Mouse (Mus musculus): ENCODE measurements at regions not wholly inside any gene's neighbourhood (a gene's known extent, or its start where the extent isn't known, plus 50 kb on each side); places are given as distances from the start of the nearest gene placed in this dataset.

DNA sequence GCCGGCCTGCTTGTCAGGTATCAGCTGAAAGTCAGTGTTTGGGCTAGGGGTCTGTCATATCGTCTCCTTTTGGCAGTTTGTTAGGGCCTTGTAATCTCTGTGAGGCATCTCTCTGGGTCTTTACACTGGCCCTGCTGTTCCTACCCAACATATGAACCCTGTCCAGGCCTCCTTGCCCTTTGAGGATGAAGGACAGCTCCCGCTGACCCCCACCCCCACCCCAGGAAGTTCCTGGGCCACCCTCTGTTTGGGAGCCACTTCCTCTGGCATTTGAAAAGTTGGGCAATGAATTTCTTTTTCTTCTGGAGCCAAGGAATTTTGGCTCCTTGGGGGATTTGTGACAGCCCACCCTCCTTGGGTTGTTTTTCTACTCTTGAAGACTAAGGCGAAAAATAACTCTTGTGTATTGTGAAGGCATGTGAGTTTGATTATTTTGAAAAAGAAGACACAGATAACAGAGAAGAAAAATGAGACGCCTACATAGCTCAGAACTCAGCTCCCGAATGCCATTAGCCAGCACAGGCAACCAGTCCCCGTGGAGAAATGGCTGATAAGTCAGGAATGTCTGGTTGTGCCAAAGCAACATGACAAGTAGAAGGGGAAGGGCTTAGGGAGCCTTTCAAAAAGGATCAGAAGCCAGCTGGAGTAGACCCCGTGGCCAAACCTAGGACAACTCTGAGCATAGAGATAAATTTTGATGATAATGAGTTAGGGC lies 249.5 kb downstream of the Gm49356 start:
- Histone ChIP-seq H3K9me3 (replicated peaks) (no peaks in the 10 kb centered on the region), H3K4me1 (ENCODE audit: insufficient read depth, low read depth, low read length) (peaks cover 13% of the 10 kb centered on the region), H3K27me3 (ENCODE audit: insufficient read depth, low read length) (peaks cover 41% of the 10 kb centered on the region), H3K4me3 (ENCODE audit: low read depth, low read length) (no peak overlapping the region), H3K36me3 (replicated peaks) (no peaks in the 10 kb centered on the region)
- DNase-seq (ENCODE audit: low spot score): no peak
- no peak for ATAC-seq (ENCODE audit: extremely low read depth, insufficient number of reproducible peaks, low FRiP score, poor library complexity, severe bottlenecking)
- TF ChIP-seq GATA1 (IDR thresholded peaks at IDR 0.05; ENCODE audit: borderline replicate concordance, low read length) (no peak), TAL1 (conservative IDR thresholded peaks at IDR 0.05; ENCODE audit: low read depth, low read length) (no peak), CTCF (IDR thresholded peaks at IDR 0.05; ENCODE audit: low read depth, low read length) (no peak), GATA2 (IDR thresholded peaks at IDR 0.05; ENCODE audit: borderline replicate concordance, low read depth, low read length) (no peak), POLR2AphosphoS5 (IDR thresholded peaks at IDR 0.05; ENCODE audit: insufficient replicate concordance, low read depth, low read length) (no peak)

DNA sequence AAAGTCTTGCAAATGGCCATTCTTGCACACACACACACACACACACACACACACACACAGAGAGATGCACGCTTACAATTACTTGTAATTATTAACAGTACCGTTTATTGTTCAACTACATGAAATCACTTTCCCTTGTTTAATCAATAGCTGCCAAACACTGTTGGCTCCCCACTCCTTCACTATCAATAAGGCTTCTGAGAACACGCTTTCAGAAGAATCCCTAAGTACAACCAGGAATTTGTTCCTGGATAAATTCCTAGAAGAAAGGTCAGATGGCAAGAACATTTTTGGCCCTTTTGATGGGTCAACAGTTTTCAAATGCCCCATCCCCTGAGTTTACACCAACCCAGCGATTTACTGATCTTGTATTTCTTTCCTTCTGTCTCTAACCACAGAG lies 252.5 kb downstream of the Gm49356 start:
- ATAC-seq (ENCODE audit: extremely low read depth, insufficient number of reproducible peaks, low FRiP score, poor library complexity, severe bottlenecking) (no peak), DNase-seq (ENCODE audit: low spot score) (no peak)
- no peaks in the 10 kb centered on the region for H3K36me3 ChIP-seq (replicated peaks)
- H3K4me1 ChIP-seq (ENCODE audit: insufficient read depth, low read depth, low read length): peaks cover 40% of the 10 kb centered on the region
- H3K9me3 ChIP-seq (replicated peaks): no peaks in the 10 kb centered on the region
- peaks cover 28% of the 10 kb centered on the region for H3K27me3 ChIP-seq (ENCODE audit: insufficient read depth, low read length)
- H3K4me3 ChIP-seq (ENCODE audit: low read depth, low read length): no peak overlapping the region
- TF ChIP-seq POLR2AphosphoS5 (IDR thresholded peaks at IDR 0.05; ENCODE audit: insufficient replicate concordance, low read depth, low read length) (no peak), GATA2 (IDR thresholded peaks at IDR 0.05; ENCODE audit: borderline replicate concordance, low read depth, low read length) (no peak), GATA1 (IDR thresholded peaks at IDR 0.05; ENCODE audit: borderline replicate concordance, low read length) (no peak), TAL1 (conservative IDR thresholded peaks at IDR 0.05; ENCODE audit: low read depth, low read length) (no peak), CTCF (IDR thresholded peaks at IDR 0.05; ENCODE audit: low read depth, low read length) (no peak)

- DNase-seq (ENCODE audit: low spot score) (no peak), ATAC-seq (ENCODE audit: extremely low read depth, insufficient number of reproducible peaks, low FRiP score, poor library complexity, severe bottlenecking) (no peak)
- H3K36me3 ChIP-seq (replicated peaks): no peaks in the 10 kb centered on the region
- no peaks in the 10 kb centered on the region for H3K9me3 ChIP-seq (replicated peaks)
- H3K27me3 ChIP-seq (ENCODE audit: insufficient read depth, low read length): peaks cover 20% of the 10 kb centered on the region
- TF ChIP-seq POLR2AphosphoS5 (IDR thresholded peaks at IDR 0.05; ENCODE audit: insufficient replicate concordance, low read depth, low read length) (no peak), TAL1 (conservative IDR thresholded peaks at IDR 0.05; ENCODE audit: low read depth, low read length) (no peak), CTCF (IDR thresholded peaks at IDR 0.05; ENCODE audit: low read depth, low read length) (no peak), GATA1 (IDR thresholded peaks at IDR 0.05; ENCODE audit: borderline replicate concordance, low read length) (no peak), GATA2 (IDR thresholded peaks at IDR 0.05; ENCODE audit: borderline replicate concordance, low read depth, low read length) (no peak)
- peaks cover 47% of the 10 kb centered on the region for H3K4me1 ChIP-seq (ENCODE audit: insufficient read depth, low read depth, low read length)
- no peak overlapping the region for H3K4me3 ChIP-seq (ENCODE audit: low read depth, low read length)
Observed at GRCm38 (mm10) chr15:59142481-59142880, 253.4 kb downstream of the Gm49356 start.

DNA sequence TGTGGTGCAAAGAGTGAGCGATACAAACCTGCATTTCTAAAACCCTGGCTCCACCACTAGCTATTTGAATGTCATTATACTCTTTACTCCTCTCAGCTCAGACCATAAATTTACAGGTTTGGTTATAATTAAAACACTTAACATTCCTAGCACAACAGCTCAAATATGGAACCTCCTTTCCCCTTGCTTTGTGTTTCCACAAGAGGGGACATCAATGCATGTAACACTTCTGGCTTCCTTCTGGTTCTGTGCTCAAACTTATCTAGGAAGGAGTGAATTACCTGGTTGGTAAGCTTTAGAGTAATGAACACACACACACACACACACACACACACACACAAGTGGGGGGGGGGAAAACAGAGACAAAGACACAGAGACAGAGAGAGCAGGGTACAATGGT lies 254.8 kb downstream of the Gm49356 start:
- H3K4me1 ChIP-seq (ENCODE audit: insufficient read depth, low read depth, low read length): peaks cover 60% of the 10 kb centered on the region
- no peaks in the 10 kb centered on the region for H3K9me3 ChIP-seq (replicated peaks)
- H3K36me3 ChIP-seq (replicated peaks): no peaks in the 10 kb centered on the region
- no peak overlapping the region for H3K4me3 ChIP-seq (ENCODE audit: low read depth, low read length)
- H3K27me3 ChIP-seq (ENCODE audit: insufficient read depth, low read length): peaks cover 10% of the 10 kb centered on the region
- DNase-seq (ENCODE audit: low spot score) (no peak), ATAC-seq (ENCODE audit: extremely low read depth, insufficient number of reproducible peaks, low FRiP score, poor library complexity, severe bottlenecking) (no peak)
- no peak for TF ChIP-seq GATA1 (IDR thresholded peaks at IDR 0.05; ENCODE audit: borderline replicate concordance, low read length)
- TF ChIP-seq CTCF (IDR thresholded peaks at IDR 0.05; ENCODE audit: low read depth, low read length): no peak
- TF ChIP-seq TAL1 (conservative IDR thresholded peaks at IDR 0.05; ENCODE audit: low read depth, low read length): no peak
- no peak for TF ChIP-seq POLR2AphosphoS5 (IDR thresholded peaks at IDR 0.05; ENCODE audit: insufficient replicate concordance, low read depth, low read length)
- TF ChIP-seq GATA2 (IDR thresholded peaks at IDR 0.05; ENCODE audit: borderline replicate concordance, low read depth, low read length): no peak

DNA sequence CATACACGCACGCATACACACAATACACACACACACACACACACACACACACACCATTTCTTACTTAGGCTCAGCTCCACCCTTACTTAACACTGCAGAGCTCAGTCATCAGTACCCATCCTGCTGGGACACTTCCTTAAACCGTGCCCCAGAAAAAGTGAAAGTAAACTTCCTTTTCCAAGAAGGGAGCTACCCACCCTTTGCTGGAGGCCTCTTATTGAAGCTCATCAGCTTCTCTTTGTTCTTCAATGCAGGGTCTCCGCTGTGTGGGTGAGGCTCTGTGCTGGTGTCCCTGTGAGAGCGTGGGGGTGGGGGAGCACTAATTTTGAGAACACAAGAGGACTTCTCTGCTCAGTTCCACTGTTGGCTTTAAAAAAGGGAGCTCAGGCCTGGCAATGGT lies 256.6 kb downstream of the Gm49356 start:
- DNase-seq (ENCODE audit: low spot score) (peak; percentile 66), ATAC-seq (ENCODE audit: extremely low read depth, insufficient number of reproducible peaks, low FRiP score, poor library complexity, severe bottlenecking) (peak; percentile 68)
- H3K4me1 ChIP-seq (ENCODE audit: insufficient read depth, low read depth, low read length): peaks cover 73% of the 10 kb centered on the region
- H3K27me3 ChIP-seq (ENCODE audit: insufficient read depth, low read length): peaks cover 3% of the 10 kb centered on the region; the same call in 1 of the 2 replicates
- H3K9me3 ChIP-seq (replicated peaks): no peaks in the 10 kb centered on the region
- TF ChIP-seq GATA1 (IDR thresholded peaks at IDR 0.05; ENCODE audit: borderline replicate concordance, low read length) (no peak), CTCF (IDR thresholded peaks at IDR 0.05; ENCODE audit: low read depth, low read length) (no peak), POLR2AphosphoS5 (IDR thresholded peaks at IDR 0.05; ENCODE audit: insufficient replicate concordance, low read depth, low read length) (no peak), GATA2 (IDR thresholded peaks at IDR 0.05; ENCODE audit: borderline replicate concordance, low read depth, low read length) (no peak), TAL1 (conservative IDR thresholded peaks at IDR 0.05; ENCODE audit: low read depth, low read length) (no peak)
- H3K4me3 ChIP-seq (ENCODE audit: low read depth, low read length): peak overlapping the region; percentile 60; the same call in 1 of the 2 replicates
- no peaks in the 10 kb centered on the region for H3K36me3 ChIP-seq (replicated peaks)

- DNase-seq (ENCODE audit: low spot score): no peak
- Histone ChIP-seq H3K27me3 (ENCODE audit: insufficient read depth, low read length) (no peaks in the 10 kb centered on the region), H3K36me3 (replicated peaks) (no peaks in the 10 kb centered on the region), H3K4me1 (ENCODE audit: insufficient read depth, low read depth, low read length) (peaks cover 72% of the 10 kb centered on the region), H3K4me3 (ENCODE audit: low read depth, low read length) (peak overlapping the region; percentile 60; the same call in 1 of the 2 replicates), H3K9me3 (replicated peaks) (no peaks in the 10 kb centered on the region)
- no peak for ATAC-seq (ENCODE audit: extremely low read depth, insufficient number of reproducible peaks, low FRiP score, poor library complexity, severe bottlenecking)
- TF ChIP-seq GATA1 (IDR thresholded peaks at IDR 0.05; ENCODE audit: borderline replicate concordance, low read length): no peak
- TF ChIP-seq POLR2AphosphoS5 (IDR thresholded peaks at IDR 0.05; ENCODE audit: insufficient replicate concordance, low read depth, low read length): no peak
- no peak for TF ChIP-seq CTCF (IDR thresholded peaks at IDR 0.05; ENCODE audit: low read depth, low read length)
- no peak for TF ChIP-seq TAL1 (conservative IDR thresholded peaks at IDR 0.05; ENCODE audit: low read depth, low read length)
Observed at GRCm38 (mm10) chr15:59146111-59146510, 257.0 kb downstream of the Gm49356 start.
